Mouse (Mus musculus) intestine, postnatal 0 days (tissue): Measurements from ENCODE around the gene Ndufs5. TPM values are rescaled to one million over a fixed set of nuclear protein-coding genes. Genes with fewer than 3 reads are reported as not detected.

Experiments
- ATAC-seq: fragments of 200-750 bp; cut with Nextera tagmentation; 2 replicates; pipeline ENCODE4 v1.8.0; 2017; ENCODE audit warnings: mild to moderate bottlenecking, moderate TSS enrichment, moderate library complexity
- H3K27ac ChIP-seq: fragments of 300-500 bp; sonication (generic); 2 replicates; pipeline ENCODE4 v1.5.1; 2014; ENCODE audit warnings: mild to moderate bottlenecking, low read depth, low read length, moderate library complexity
- H3K27me3 ChIP-seq: fragments of 300-500 bp; sonication (generic); replicated peaks from 2 replicates; pipeline ENCODE4 v1.6.1; 2014; ENCODE audit warnings: low read length, mixed read lengths; ENCODE audit not compliant: control insufficient read depth, insufficient read depth
- H3K36me3 ChIP-seq: fragments of 300-500 bp; sonication (generic); 2 replicates; pipeline ENCODE4 v1.6.1; 2014; ENCODE audit warnings: mild to moderate bottlenecking, moderate library complexity; ENCODE audit not compliant: control insufficient read depth, insufficient read depth
- H3K4me1 ChIP-seq: fragments of 300-500 bp; sonication (generic); replicated peaks from 2 replicates; pipeline ENCODE4 v1.6.1; 2014; ENCODE audit warnings: antibody characterized with exemption, low read length, mixed read lengths; ENCODE audit not compliant: control insufficient read depth, insufficient read depth
- H3K4me2 ChIP-seq: fragments of 300-500 bp; sonication (generic); replicated peaks from 2 replicates; pipeline ENCODE4 v1.6.1; 2014; ENCODE audit warnings: low read depth, mild to moderate bottlenecking, moderate library complexity
- H3K4me3 ChIP-seq: fragments of 300-500 bp; sonication (generic); 2 replicates; pipeline ENCODE4 v1.5.1; 2014; ENCODE audit warnings: low read depth, low read length
- H3K9ac ChIP-seq: fragments of 300-500 bp; sonication (generic); 2 replicates; pipeline ENCODE4 v1.6.1; 2014; ENCODE audit warnings: mild to moderate bottlenecking, low read depth, low read length
- H3K9me3 ChIP-seq: fragments of 300-500 bp; sonication (generic); 2 replicates; pipeline ENCODE4 v1.6.1; 2016; ENCODE audit warnings: mixed run types; ENCODE audit not compliant: control insufficient read depth
- CTCF ChIP-seq: sonication (generic); IDR thresholded peaks from 2 replicates; pipeline ENCODE4 v1.5.1; 2016; ENCODE audit warnings: low read depth, mild to moderate bottlenecking, control low read depth, antibody characterized with exemption, moderate library complexity
- WGBS: fragments of 180-500 bp; shearing (Covaris S2); extraction: QIAGEN DNeasy Blood & Tissue Kit; methylation state at CpG from one replicate; pipeline ENCODE4 v1.1.7; 2014; 5-methylcytosine and 5-hydroxymethylcytosine counted together
- polyA plus RNA-seq: library from polyadenylated mRNA; unstranded; fragments of >200 nt; fragmentation: Nextera tagmentation; extraction: Ambion mirVana; gene quantifications from 2 replicates; pipeline ENCODE4 v1.2.1, GENCODE M21; 2015

The Ndufs5 gene
- polyA plus RNA-seq, 1 experiment from 2014 or later, result 395 TPM

GRCm38 (mm10) chr4:123732163-123732910 is 14.3 kb upstream of the Ndufs5 start:
- Histone ChIP-seq H3K9me3 (no peaks in the 10 kb centered on the region), H3K9ac (no peak overlapping the region), H3K4me1 (no peaks in the 10 kb centered on the region), H3K36me3 (peaks cover 22% of the 10 kb centered on the region; the same call in 1 of the 2 replicates), H3K27me3 (no peaks in the 10 kb centered on the region), H3K4me2 (no peak overlapping the region), H3K4me3 (no peak overlapping the region), H3K27ac (no peak overlapping the region)
- WGBS, result 93% methylated on average over 4 of the region's 4 CpGs
- ATAC-seq, result no peak
- TF ChIP-seq CTCF, result no peak

GRCm38 (mm10) chr4:123721761-123722160 is 3.8 kb upstream of the Ndufs5 start:
- H3K9ac ChIP-seq, result no peak overlapping the region
- WGBS, result 86% methylated on average over 4 of the region's 4 CpGs
- no peaks in the 10 kb centered on the region for H3K4me1 ChIP-seq
- no peak overlapping the region for H3K4me3 ChIP-seq
- H3K27ac ChIP-seq, result no peak overlapping the region
- TF ChIP-seq CTCF, result no peak
- H3K27me3 ChIP-seq, result no peaks in the 10 kb centered on the region
- no peak for ATAC-seq
- no peaks in the 10 kb centered on the region for H3K36me3 ChIP-seq
- no peaks in the 10 kb centered on the region for H3K9me3 ChIP-seq
- H3K4me2 ChIP-seq, result no peak overlapping the region

- TF ChIP-seq CTCF, result no peak
- Histone ChIP-seq H3K4me2 (peak overlapping the region; percentile 70), H3K9me3 (no peaks in the 10 kb centered on the region), H3K36me3 (peaks cover 4% of the 10 kb centered on the region), H3K27ac (0 out of 2 replicates have a peak overlapping the region, but pooled peaks have one; percentile 36), H3K9ac (peak overlapping the region; percentile 60), H3K4me3 (peak overlapping the region; percentile 77), H3K4me1 (no peaks in the 10 kb centered on the region), H3K27me3 (no peaks in the 10 kb centered on the region)
- no peak for ATAC-seq
- 18% methylated on average over 7 of the region's 7 CpGs for WGBS
Observed at GRCm38 (mm10) chr4:123718434-123718780, 405 bp upstream of the Ndufs5 start.

DNA sequence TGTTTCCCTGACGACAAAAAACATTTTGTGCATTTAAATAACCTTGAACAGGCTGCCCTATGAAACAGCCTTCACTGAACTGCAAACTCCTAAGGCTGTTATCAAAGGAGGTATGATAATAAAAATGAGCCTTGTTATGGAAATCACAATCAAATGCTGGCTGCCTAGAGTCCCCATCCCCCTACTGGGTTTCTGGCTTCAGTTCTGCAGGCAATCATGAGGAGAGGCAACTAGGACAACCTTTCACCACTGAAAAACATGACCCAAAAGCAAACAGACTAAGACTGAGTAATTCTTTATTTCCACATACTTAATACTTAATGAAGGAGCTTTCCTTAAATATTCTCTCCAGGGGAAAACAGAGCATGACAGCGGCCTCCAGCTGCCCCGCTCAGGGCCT is 5.6 kb downstream of the Ndufs5 start:
- H3K4me1 ChIP-seq, result no peaks in the 10 kb centered on the region
- no peak overlapping the region for H3K4me2 ChIP-seq
- peaks cover 4% of the 10 kb centered on the region for H3K36me3 ChIP-seq
- no peak overlapping the region for H3K9ac ChIP-seq
- TF ChIP-seq CTCF, result no peak
- H3K9me3 ChIP-seq, result no peaks in the 10 kb centered on the region
- no peak overlapping the region for H3K27ac ChIP-seq
- no peak for ATAC-seq
- WGBS, result 89% methylated on average over 1 of the region's 3 CpGs
- no peak overlapping the region for H3K4me3 ChIP-seq
- H3K27me3 ChIP-seq, result no peaks in the 10 kb centered on the region

DNA sequence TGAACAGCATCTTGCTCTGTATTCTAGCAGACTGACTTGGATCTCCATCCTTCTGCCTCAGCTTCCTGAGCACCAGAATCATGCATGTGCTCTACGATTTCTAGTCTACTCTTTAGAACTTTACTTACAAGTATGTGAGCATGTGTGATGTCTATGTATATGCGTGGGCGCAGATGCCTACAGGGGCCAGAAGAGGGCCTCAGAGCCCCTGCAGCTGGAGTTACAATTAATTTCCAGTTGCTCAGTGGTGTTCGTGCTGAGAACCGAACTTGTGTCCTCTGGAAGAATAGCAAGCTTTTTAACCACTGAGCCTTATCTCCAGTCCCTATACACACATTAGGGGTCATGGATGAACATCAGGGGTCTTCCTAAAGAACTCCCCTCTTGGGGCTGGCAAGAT is 10.7 kb downstream of the Ndufs5 start:
- no peak for ATAC-seq
- no peaks in the 10 kb centered on the region for H3K27me3 ChIP-seq
- no peaks in the 10 kb centered on the region for H3K36me3 ChIP-seq
- H3K4me2 ChIP-seq, result no peak overlapping the region
- H3K27ac ChIP-seq, result no peak overlapping the region
- TF ChIP-seq CTCF, result no peak
- no peak overlapping the region for H3K9ac ChIP-seq
- WGBS, result 94% methylated on average over 5 of the region's 5 CpGs
- H3K9me3 ChIP-seq, result no peaks in the 10 kb centered on the region
- H3K4me1 ChIP-seq, result no peaks in the 10 kb centered on the region
- H3K4me3 ChIP-seq, result no peak overlapping the region

- no peak overlapping the region for H3K4me2 ChIP-seq
- WGBS, result 86% methylated on average over 2 of the region's 2 CpGs
- H3K4me1 ChIP-seq, result no peaks in the 10 kb centered on the region
- H3K27ac ChIP-seq, result no peak overlapping the region
- no peaks in the 10 kb centered on the region for H3K36me3 ChIP-seq
- H3K27me3 ChIP-seq, result no peaks in the 10 kb centered on the region
- no peak overlapping the region for H3K9ac ChIP-seq
- no peak for TF ChIP-seq CTCF
- no peaks in the 10 kb centered on the region for H3K9me3 ChIP-seq
- no peak for ATAC-seq
- no peak overlapping the region for H3K4me3 ChIP-seq
Observed at GRCm38 (mm10) chr4:123705340-123705739, 12.7 kb downstream of the Ndufs5 start.
